Mouse (Mus musculus) hindbrain, embryonic 13.5 days (tissue): ENCODE data around the gene Gm11937. TPM values are rescaled to one million over a fixed set of nuclear protein-coding genes. Genes with fewer than 3 reads are reported as not detected.

Experiments used
- ATAC-seq: fragments of 200-750 bp; cut with Nextera tagmentation; 2 replicates; pipeline ENCODE4 v1.8.0; 2017; ENCODE audit warnings: moderate TSS enrichment; ENCODE audit not compliant: low FRiP score
- H3K27ac ChIP-seq: fragments of 300-500 bp; sonication (generic); 2 replicates; pipeline ENCODE4 v1.5.1; 2015; ENCODE audit warnings: inconsistent platforms, mild to moderate bottlenecking, moderate library complexity
- H3K27me3 ChIP-seq: fragments of 300-500 bp; sonication (generic); 2 replicates; pipeline ENCODE4 v1.6.1; 2015; ENCODE audit warnings: mild to moderate bottlenecking, inconsistent platforms
- H3K36me3 ChIP-seq: fragments of 300-500 bp; sonication (generic); 2 replicates; pipeline ENCODE4 v1.6.1; 2015; ENCODE audit warnings: mild to moderate bottlenecking, inconsistent platforms
- H3K4me1 ChIP-seq: fragments of 300-500 bp; sonication (generic); replicated peaks from 2 replicates; pipeline ENCODE4 v1.6.1; 2015; ENCODE audit warnings: inconsistent platforms
- H3K4me2 ChIP-seq: fragments of 300-500 bp; sonication (generic); 2 replicates; pipeline ENCODE4 v1.6.1; 2015; ENCODE audit warnings: inconsistent platforms, mild to moderate bottlenecking, moderate library complexity
- H3K4me3 ChIP-seq: fragments of 300-500 bp; sonication (generic); 2 replicates; pipeline ENCODE4 v1.5.1; 2015; ENCODE audit warnings: mild to moderate bottlenecking, inconsistent platforms
- H3K9ac ChIP-seq: fragments of 300-500 bp; sonication (generic); 2 replicates; pipeline ENCODE4 v1.6.1; 2015; ENCODE audit warnings: mild to moderate bottlenecking, inconsistent platforms
- H3K9me3 ChIP-seq: fragments of 300-500 bp; sonication (generic); 2 replicates; pipeline ENCODE4 v1.6.1; 2016; ENCODE audit warnings: inconsistent platforms
- WGBS: fragments of 180-500 bp; shearing (Covaris S2); methylation state at CpG from one replicate; pipeline ENCODE4 v1.1.7; 2015; 5-methylcytosine and 5-hydroxymethylcytosine counted together
- polyA plus RNA-seq: library from polyadenylated mRNA; unstranded; fragments of >200 nt; fragmentation: Nextera tagmentation; extraction: Ambion mirVana; gene quantifications from 2 replicates; pipeline ENCODE4 v1.2.1, GENCODE M21; 2015

Gm11937 gene
- polyA plus RNA-seq, 1 experiment from 2014 or later = not detected

- ATAC-seq = no peak
- WGBS = 41% methylated on average over 4 of the region's 4 CpGs
Measured at GRCm38 (mm10) chr11:99573164-99573563, 36.8 kb downstream of the Gm11937 start.

GRCm38 (mm10) chr11:99566530-99566929 is 43.5 kb downstream of the Gm11937 start, which contains the start of gene Krtap3-1:
Gene Krtap3-1 (minus strand): TSS chr11:99566630.
- no peak for ATAC-seq
- Histone ChIP-seq H3K9ac (no peak within 1 kb of the TSS), H3K27me3 (no peaks in the 10 kb centered on the region), H3K27ac (no peak within 1 kb of the TSS), H3K4me1 (no peaks in the 10 kb centered on the region), H3K4me2 (no peak within 1 kb of the TSS), H3K4me3 (no peak within 1 kb of the TSS), H3K36me3 (no peaks in the 10 kb centered on the region), H3K9me3 (no peaks in the 10 kb centered on the region)
- WGBS = 94% methylated on average over 7 of the region's 7 CpGs

More at GRCm38 (mm10) chr11:99573164-99573563, 36.8 kb downstream of the Gm11937 start:
- Histone ChIP-seq H3K4me1 (0 out of 2 replicates have a peak, but pooled peaks cover 2% of the 10 kb centered on the region), H3K9me3 (no peaks in the 10 kb centered on the region), H3K9ac (no peak overlapping the region), H3K36me3 (no peaks in the 10 kb centered on the region), H3K27ac (no peak overlapping the region), H3K4me3 (no peak overlapping the region), H3K4me2 (no peak overlapping the region), H3K27me3 (no peaks in the 10 kb centered on the region)

GRCm38 (mm10) chr11:99562580-99562979 is 47.4 kb downstream of the Gm11937 start:
- H3K27ac ChIP-seq = no peak overlapping the region
- no peak overlapping the region for H3K4me2 ChIP-seq
- WGBS = 85% methylated on average over 6 of the region's 6 CpGs
- H3K9ac ChIP-seq = no peak overlapping the region
- H3K9me3 ChIP-seq = no peaks in the 10 kb centered on the region
- H3K4me3 ChIP-seq = no peak overlapping the region
- H3K27me3 ChIP-seq = no peaks in the 10 kb centered on the region
- no peaks in the 10 kb centered on the region for H3K4me1 ChIP-seq
- ATAC-seq = no peak
- H3K36me3 ChIP-seq = no peaks in the 10 kb centered on the region

Other genes starting within 250 kb of the Gm11937 start
- gene Krt28, start 235.3 kb downstream of the Gm11937 start, polyA plus RNA-seq = 0.43 and 0.47 TPM in 2 replicates
- gene Krt10, start 220.8 kb downstream of the Gm11937 start, polyA plus RNA-seq = 32.7 and 41.6 TPM in 2 replicates
- 0.13 TPM in 1 of 2 replicates, not detected in the other for gene Krt12, start 187.9 kb downstream of the Gm11937 start, polyA plus RNA-seq
- gene Krt20, start 172.0 kb downstream of the Gm11937 start, polyA plus RNA-seq = 0.17 and 0.22 TPM in 2 replicates
- gene Krt23, start 117.1 kb downstream of the Gm11937 start, polyA plus RNA-seq = 0.10 and 0.17 TPM in 2 replicates
- not detected in 2 replicates for gene Krt39, start 88.9 kb downstream of the Gm11937 start, polyA plus RNA-seq
- not detected in 2 replicates for gene Krt40, start 67.0 kb downstream of the Gm11937 start, polyA plus RNA-seq
- not detected in 2 replicates for gene Krtap3-3, start 59.3 kb downstream of the Gm11937 start, polyA plus RNA-seq
- gene Krtap3-2, start 53.3 kb downstream of the Gm11937 start, polyA plus RNA-seq = not detected in 2 replicates
- not detected in 2 replicates for gene Gm11939, start 50.7 kb downstream of the Gm11937 start, polyA plus RNA-seq
- gene Krtap3-1, start 43.6 kb downstream of the Gm11937 start, polyA plus RNA-seq = not detected in 2 replicates
- not detected in 2 replicates for gene Krtap1-5, start 29.2 kb downstream of the Gm11937 start, polyA plus RNA-seq
- gene Krtap1-4, start 26.5 kb downstream of the Gm11937 start, polyA plus RNA-seq = not detected in 2 replicates
- not detected in 2 replicates for gene Krtap1-3, start 18.9 kb downstream of the Gm11937 start, polyA plus RNA-seq
- not detected in 2 replicates for gene Krtap9-3, start 12.1 kb downstream of the Gm11937 start, polyA plus RNA-seq
- gene Gm11938, start 6.9 kb downstream of the Gm11937 start, polyA plus RNA-seq = not detected in 2 replicates
- gene Krtap2-4, start 4.7 kb upstream of the Gm11937 start, polyA plus RNA-seq = not detected in 2 replicates
- gene Gm11562, start 10.2 kb upstream of the Gm11937 start, polyA plus RNA-seq = not detected in 2 replicates
- gene Krtap4-1, start 18.0 kb upstream of the Gm11937 start, polyA plus RNA-seq = not detected in 2 replicates
- not detected in 2 replicates for gene Krtap4-2, start 24.9 kb upstream of the Gm11937 start, polyA plus RNA-seq
- gene Krtap4-7, start 33.9 kb upstream of the Gm11937 start, polyA plus RNA-seq = not detected in 2 replicates
- gene Gm11555, start 40.0 kb upstream of the Gm11937 start, polyA plus RNA-seq = not detected in 2 replicates
- gene Gm11563, start 48.8 kb upstream of the Gm11937 start, polyA plus RNA-seq = not detected in 2 replicates
- gene Krtap4-6, start 55.8 kb upstream of the Gm11937 start, polyA plus RNA-seq = not detected in 2 replicates
- not detected in 2 replicates for gene Gm14190, start 80.6 kb upstream of the Gm11937 start, polyA plus RNA-seq
- not detected in 2 replicates for gene Gm14180, start 124.1 kb upstream of the Gm11937 start, polyA plus RNA-seq
- gene Gm11595, start 162.7 kb upstream of the Gm11937 start, polyA plus RNA-seq = not detected in 2 replicates
- gene Krtap4-8, start 170.5 kb upstream of the Gm11937 start, polyA plus RNA-seq = not detected in 2 replicates
- gene Krtap4-9, start 175.0 kb upstream of the Gm11937 start, polyA plus RNA-seq = not detected in 2 replicates
- not detected in 2 replicates for gene Gm11596, start 183.3 kb upstream of the Gm11937 start, polyA plus RNA-seq
- not detected in 2 replicates for gene Gm11569, start 188.7 kb upstream of the Gm11937 start, polyA plus RNA-seq
- not detected in 2 replicates for gene Gm11554, start 194.3 kb upstream of the Gm11937 start, polyA plus RNA-seq
- gene Krtap4-13, start 199.7 kb upstream of the Gm11937 start, polyA plus RNA-seq = not detected in 2 replicates
- gene Gm11564, start 205.5 kb upstream of the Gm11937 start, polyA plus RNA-seq = not detected in 2 replicates
- gene 2300003K06Rik, start 227.9 kb upstream of the Gm11937 start, polyA plus RNA-seq = not detected in 2 replicates
- not detected in 2 replicates for gene Krtap4-16, start 241.4 kb upstream of the Gm11937 start, polyA plus RNA-seq
- gene Gm11568, start 247.7 kb upstream of the Gm11937 start, polyA plus RNA-seq = not detected in 2 replicates